Mouse (Mus musculus): ENCODE measurements around the gene Prkcd.

DNA sequence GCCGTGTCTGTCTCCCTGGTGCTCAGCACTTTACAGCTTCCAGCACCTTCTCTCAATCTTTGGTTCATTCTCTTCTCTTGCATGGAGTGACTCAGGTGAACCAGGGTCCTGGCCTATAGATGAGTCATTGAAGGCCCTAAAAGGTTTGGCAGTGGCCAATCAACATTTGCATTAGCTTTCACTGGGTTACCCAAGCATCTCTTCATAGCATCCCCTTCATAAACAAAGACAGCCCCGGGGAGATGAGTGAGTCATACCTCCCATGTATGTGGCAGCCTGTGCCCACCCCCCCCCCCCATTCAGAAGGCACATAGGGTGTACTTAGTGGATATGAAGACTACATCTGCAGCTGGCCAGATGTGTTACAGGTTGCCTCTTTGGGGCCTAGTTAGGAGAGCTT is 69.4 kb downstream of the Prkcd start:
- TF ChIP-seq MYOG (IDR thresholded peaks at IDR 0.05; ENCODE audit: control insufficient read depth, extremely low read depth, insufficient read length) (no peak), CTCF (IDR thresholded peaks at IDR 0.05; ENCODE audit: control insufficient read depth, insufficient read depth, insufficient read length) (no peak), USF1 (IDR thresholded peaks at IDR 0.05; ENCODE audit: low read depth) (no peak), CEBPB (IDR thresholded peaks at IDR 0.05; ENCODE audit: low read depth) (no peak), FOSL1 (IDR thresholded peaks at IDR 0.05; ENCODE audit: insufficient read depth, low read length, poor library complexity, severe bottlenecking) (no peak), MYOD1 (IDR thresholded peaks at IDR 0.05; ENCODE audit: control insufficient read depth, insufficient read length, low read depth) (no peak), MAX (IDR thresholded peaks at IDR 0.05) (no peak)
